Mouse (Mus musculus): ENCODE measurements at regions not wholly inside any gene's neighbourhood (a gene's known extent, or its start where the extent isn't known, plus 50 kb on each side); places are given as distances from the start of the nearest gene placed in this dataset.
A peak's percentile ranks its signal among the peaks of the same experiment; 100 is the strongest.

GRCm38 (mm10) chr4:30675911-30676310, 1288.0 kb upstream of the Map3k7 start:
- DNase-seq (ENCODE audit: extremely low spot score, low read depth, low spot score) = no peak

DNA sequence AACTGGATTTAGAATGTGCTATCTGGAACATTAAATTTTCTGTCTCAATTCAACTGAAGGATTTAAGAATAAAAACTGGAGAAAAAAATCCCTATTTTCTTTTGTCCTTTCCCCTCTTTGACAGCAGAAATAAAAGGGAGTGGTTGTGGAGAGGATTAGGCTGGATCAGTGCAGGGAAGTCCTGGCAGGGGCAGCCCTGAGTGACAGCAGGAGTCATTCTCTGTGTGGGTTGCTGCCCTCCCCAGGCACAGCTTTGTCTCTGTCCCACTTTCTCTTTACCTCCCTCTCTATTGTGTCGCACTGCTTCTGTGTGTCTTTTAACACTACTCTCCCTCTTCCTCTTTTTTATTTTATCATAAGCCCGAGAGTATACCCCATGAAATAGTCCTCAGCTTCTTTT, 1286.8 kb upstream of the Map3k7 start:
- DNase-seq (ENCODE audit: extremely low spot score, low read depth, low spot score) = no peak

DNA sequence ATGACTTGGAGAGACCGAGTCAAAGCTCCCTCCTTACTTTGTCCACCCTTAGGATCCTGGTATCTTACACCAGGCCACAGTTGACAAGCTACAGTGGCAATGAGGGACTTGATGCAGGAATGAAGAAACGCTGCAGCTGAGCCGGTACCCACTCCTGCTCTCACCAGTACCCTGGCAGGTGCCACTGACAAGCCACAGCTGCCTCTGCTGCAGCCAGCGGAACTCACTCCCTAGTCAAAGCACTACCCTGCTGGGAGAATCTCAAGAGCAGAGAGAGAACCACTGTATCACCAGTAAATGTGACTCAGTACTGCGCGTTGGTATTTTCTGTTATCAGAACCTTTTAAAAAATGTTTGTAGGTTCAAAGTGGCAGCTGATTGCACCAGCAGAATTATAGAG, 1281.5 kb upstream of the Map3k7 start:
- no peak for DNase-seq (ENCODE audit: extremely low spot score, low read depth, low spot score)

DNA sequence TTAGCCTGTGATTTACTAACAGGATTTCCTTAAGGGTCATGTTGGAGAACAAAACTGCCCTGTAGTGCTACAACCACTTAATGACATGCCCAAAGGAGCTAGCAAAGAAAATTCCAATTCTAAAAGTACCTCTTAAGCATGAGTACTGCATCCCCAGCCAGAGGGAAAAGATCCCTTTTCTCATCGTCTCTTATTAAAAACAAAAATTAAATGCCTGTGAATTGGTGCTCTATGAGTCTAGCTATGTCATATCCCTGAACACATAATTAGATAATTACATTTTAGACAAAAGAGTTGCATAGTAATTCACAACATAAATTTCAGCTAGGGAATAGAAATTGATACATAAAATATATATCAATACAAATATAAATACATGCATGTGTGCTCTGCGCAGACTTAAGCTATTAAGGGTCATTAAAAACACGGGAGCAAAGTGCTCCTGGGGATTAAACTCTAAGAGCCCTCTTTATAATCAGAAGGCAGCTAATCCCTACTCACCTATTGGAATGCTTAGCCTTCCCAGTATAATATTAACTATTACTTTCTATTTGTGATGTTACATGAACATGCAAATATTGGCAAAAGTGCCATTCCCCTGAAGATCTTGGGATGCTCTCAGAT, 1250.4 kb upstream of the Map3k7 start:
- peak; percentile 10 for DNase-seq (ENCODE audit: extremely low spot score, low read depth, low spot score)

Measured in hindlimb bud, embryonic 11.5 days (tissue).